Mouse (Mus musculus): Measurements from ENCODE around the gene C130073F10Rik. TPM values are rescaled to one million over a fixed set of nuclear protein-coding genes. Genes with fewer than 3 reads are reported as not detected.
A peak's percentile ranks its signal among the peaks of the same experiment; 100 is the strongest.
"Not testable (repeated sequence)": the region's sequence is repeated elsewhere in the genome, so short reads cannot be mapped to it uniquely, and the experiment has no call there.

The C130073F10Rik gene
- not detected in 2 replicates for polyA plus RNA-seq (2015; fragmentation: Nextera tagmentation; extraction: Ambion mirVana)

- no peak for DNase-seq (ENCODE audit: low spot score)
Measured at GRCm38 (mm10) chr4:101893656-101894420, at the start of gene C130073F10Rik. TSS of gene C130073F10Rik (minus strand) at chr4:101893789.

- not testable (repeated sequence) for DNase-seq (ENCODE audit: low spot score)
Measured at GRCm38 (mm10) chr4:101940107-101940506, 46.5 kb upstream of the C130073F10Rik start, which contains the start of gene Gm12794. TSS of gene Gm12794 (plus strand) at chr4:101940407.

- not testable (repeated sequence) for DNase-seq (ENCODE audit: low spot score)
Measured at GRCm38 (mm10) chr4:101908821-101909220, 15.2 kb upstream of the C130073F10Rik start, which contains the start of gene Gm12800. TSS of gene Gm12800 (plus strand) at chr4:101909121.

- DNase-seq (ENCODE audit: low spot score), result no peak
Measured at GRCm38 (mm10) chr4:101889377-101889776, 4.2 kb downstream of the C130073F10Rik start.

- DNase-seq (ENCODE audit: low spot score), result no peak
Measured at GRCm38 (mm10) chr4:101883641-101884040, 9.9 kb downstream of the C130073F10Rik start.

DNA sequence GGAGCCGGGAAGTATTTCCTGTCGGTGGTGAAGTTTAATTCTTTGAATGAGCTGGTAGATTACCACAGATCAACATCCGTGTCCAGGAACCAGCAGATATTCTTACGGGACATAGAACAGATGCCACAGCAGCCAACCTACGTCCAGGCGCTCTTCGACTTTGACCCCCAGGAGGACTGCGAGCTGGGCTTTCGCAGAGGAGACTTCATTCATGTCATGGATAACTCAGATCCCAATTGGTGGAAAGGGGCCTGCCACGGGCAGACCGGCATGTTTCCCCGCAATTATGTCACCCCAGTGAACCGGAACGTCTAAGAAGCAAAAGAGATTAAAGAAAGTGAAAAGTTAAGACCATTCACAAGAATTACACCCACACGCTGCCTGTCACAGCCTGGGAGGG lies 17.9 kb downstream of the C130073F10Rik start:
- DNase-seq (ENCODE audit: low spot score), result not testable (repeated sequence)

DNA sequence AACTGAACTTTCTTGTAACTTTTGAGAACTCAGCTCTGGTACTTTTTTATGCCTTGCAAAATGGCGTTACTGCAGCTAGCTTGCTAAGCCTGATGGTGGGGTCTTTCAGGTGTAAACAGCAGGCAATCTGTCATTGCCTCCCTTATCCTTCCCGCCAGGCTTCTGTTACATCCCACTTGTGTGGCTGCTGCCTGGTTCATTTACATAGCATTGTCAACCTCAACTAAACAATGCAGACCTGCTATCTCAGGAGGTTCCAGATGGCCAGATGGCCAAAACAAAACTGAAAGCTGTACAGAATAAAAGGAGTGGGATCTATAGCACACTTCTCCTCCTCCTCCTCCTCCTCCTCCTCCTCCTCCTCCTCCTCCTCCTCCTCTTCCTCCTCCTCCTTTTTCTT lies 21.6 kb downstream of the C130073F10Rik start:
- not testable (repeated sequence) for DNase-seq (ENCODE audit: low spot score)

DNA sequence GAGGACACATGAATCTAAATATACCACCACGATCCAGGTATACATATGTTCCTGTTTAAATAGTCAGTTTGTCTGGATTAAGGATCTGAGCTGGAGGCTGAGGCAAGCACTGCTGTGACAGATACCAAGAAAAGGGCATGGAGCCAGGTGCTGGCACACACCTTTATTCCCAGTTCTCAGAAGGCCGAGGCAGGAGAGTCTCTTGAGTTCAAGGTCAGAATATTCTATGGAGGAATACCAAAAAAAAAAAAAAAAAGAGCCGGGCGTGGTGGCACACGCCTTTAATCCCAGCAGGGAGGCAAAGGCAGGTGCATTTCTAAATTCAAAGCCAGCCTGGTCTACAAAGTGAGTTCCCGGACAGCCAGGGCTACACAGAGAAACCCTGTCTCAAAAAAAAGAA lies 31.3 kb downstream of the C130073F10Rik start:
- DNase-seq (ENCODE audit: low spot score), result no peak

DNA sequence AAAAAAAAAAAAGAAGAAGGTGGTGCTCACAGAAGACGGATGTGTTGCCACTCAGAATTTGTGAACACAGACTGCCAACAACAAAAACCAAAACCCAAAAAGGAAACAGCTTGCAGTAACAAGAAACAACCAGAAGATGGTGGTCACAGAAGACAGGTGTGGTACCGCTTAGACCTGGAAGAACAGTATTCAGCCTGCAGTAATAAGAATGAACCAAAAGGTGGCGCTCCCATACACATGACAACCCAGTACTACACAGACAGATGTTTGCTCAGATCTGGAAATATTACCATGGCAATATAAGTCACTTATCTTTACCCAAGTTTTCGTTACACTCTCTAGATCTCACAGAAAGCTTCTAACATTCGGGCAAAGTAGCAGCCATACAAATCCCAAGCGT lies 32.7 kb downstream of the C130073F10Rik start:
- DNase-seq (ENCODE audit: low spot score), result peak; percentile 26

- no peak for DNase-seq (ENCODE audit: low spot score)
Measured at GRCm38 (mm10) chr4:101850908-101851307, 42.7 kb downstream of the C130073F10Rik start.

DNA sequence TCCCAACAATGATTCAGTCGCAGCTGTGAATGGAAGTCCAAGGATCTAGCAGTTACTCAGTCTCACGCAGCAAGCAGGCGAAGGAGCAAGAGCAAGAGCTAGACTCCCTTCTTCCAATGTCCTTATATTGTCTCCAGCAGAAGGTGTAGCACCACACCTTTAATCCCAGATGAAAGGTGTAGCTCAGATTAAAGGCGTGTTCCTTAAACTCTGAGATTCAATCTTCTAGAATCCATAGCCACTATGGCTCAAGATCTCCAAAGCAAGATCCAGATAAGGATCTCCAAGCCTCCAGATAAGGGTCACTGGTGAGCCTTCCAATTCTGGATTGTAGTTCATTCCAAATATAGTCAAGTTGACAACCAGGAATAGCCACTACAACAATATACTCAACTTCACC lies 49.7 kb downstream of the C130073F10Rik start, which contains the start of gene B020004J07Rik:
TSS of gene B020004J07Rik (minus strand) at position 101 of the 400 bp plus-strand sequence.
- not testable (repeated sequence) for DNase-seq (ENCODE audit: low spot score)

Other genes starting within 250 kb of the C130073F10Rik start
- gene Leprot, start 246.1 kb downstream of the C130073F10Rik start, polyA plus RNA-seq (2015; fragmentation: Nextera tagmentation; extraction: Ambion mirVana), result 51.0 and 54.9 TPM in 2 replicates
- gene Lepr, start 176.4 kb downstream of the C130073F10Rik start, polyA plus RNA-seq (2015; fragmentation: Nextera tagmentation; extraction: Ambion mirVana), result 0.42 and 0.95 TPM in 2 replicates
- not detected in 2 replicates for gene B020004J07Rik, start 49.8 kb downstream of the C130073F10Rik start, polyA plus RNA-seq (2015; fragmentation: Nextera tagmentation; extraction: Ambion mirVana)
- not detected in 2 replicates for gene Gm12800, start 15.3 kb upstream of the C130073F10Rik start, polyA plus RNA-seq (2015; fragmentation: Nextera tagmentation; extraction: Ambion mirVana)
- gene Gm12794, start 46.6 kb upstream of the C130073F10Rik start, polyA plus RNA-seq (2015; fragmentation: Nextera tagmentation; extraction: Ambion mirVana), result 0.09 TPM in 1 of 2 replicates, not detected in the other
- gene Gm12790, start 87.3 kb upstream of the C130073F10Rik start, polyA plus RNA-seq (2015; fragmentation: Nextera tagmentation; extraction: Ambion mirVana), result not detected in 2 replicates
- not detected in 2 replicates for gene Gm12789, start 92.8 kb upstream of the C130073F10Rik start, polyA plus RNA-seq (2015; fragmentation: Nextera tagmentation; extraction: Ambion mirVana)
- gene Pde4b, start 193.8 kb upstream of the C130073F10Rik start, polyA plus RNA-seq (2015; fragmentation: Nextera tagmentation; extraction: Ambion mirVana), result 24.5 and 27.7 TPM in 2 replicates

Measured in thymus, postnatal 0 days (tissue).